Mouse (Mus musculus) cerebral cortex, adult 2 months (tissue): ENCODE data around the gene Rbck1.

Experiments used
- WGBS: fragments of 180-500 bp; shearing (Covaris S2); methylation state at CpG from one replicate; pipeline ENCODE4 v1.1.7; 2018; 5-methylcytosine and 5-hydroxymethylcytosine counted together

The Rbck1 gene

GRCm38 (mm10) chr2:152344361-152344760, 11.9 kb upstream of the Rbck1 start:
- WGBS = 11% methylated on average over 10 of the region's 10 CpGs

GRCm38 (mm10) chr2:152343329-152344213, 11.1 kb upstream of the Rbck1 start, which contains the start of gene Trib3:
TSS of gene Trib3 (minus strand) at chr2:152344032.
- WGBS = 1% methylated on average over 52 of the region's 52 CpGs

- WGBS = 92% methylated on average over 22 of the region's 22 CpGs
Observed at GRCm38 (mm10) chr2:152339631-152340179, 7.3 kb upstream of the Rbck1 start.

GRCm38 (mm10) chr2:152338319-152338718, 5.9 kb upstream of the Rbck1 start:
- WGBS = 92% methylated on average over 13 of the region's 13 CpGs

GRCm38 (mm10) chr2:152337591-152338212, 5.2 kb upstream of the Rbck1 start:
- WGBS = 92% methylated on average over 11 of the region's 11 CpGs

- WGBS = 86% methylated on average over 1 of the region's 1 CpGs
Observed at GRCm38 (mm10) chr2:152336856-152337255, 4.4 kb upstream of the Rbck1 start.

GRCm38 (mm10) chr2:152335289-152335820, 2.9 kb upstream of the Rbck1 start:
- 59% methylated on average over 11 of the region's 11 CpGs for WGBS

- 82% methylated on average over 4 of the region's 4 CpGs for WGBS
Observed at GRCm38 (mm10) chr2:152333345-152334006, 1.0 kb upstream of the Rbck1 start.

- 62% methylated on average over 7 of the region's 7 CpGs for WGBS
Observed at GRCm38 (mm10) chr2:152330858-152331423, 1.5 kb downstream of the Rbck1 start.

GRCm38 (mm10) chr2:152327980-152328379, 4.5 kb downstream of the Rbck1 start:
- 78% methylated on average over 5 of the region's 5 CpGs for WGBS

GRCm38 (mm10) chr2:152326654-152327053, 5.8 kb downstream of the Rbck1 start:
- WGBS = 89% methylated on average over 8 of the region's 8 CpGs

- 77% methylated on average over 13 of the region's 13 CpGs for WGBS
Observed at GRCm38 (mm10) chr2:152326157-152326556, 6.3 kb downstream of the Rbck1 start.

GRCm38 (mm10) chr2:152324842-152325241, 7.6 kb downstream of the Rbck1 start:
- WGBS = 90% methylated on average over 3 of the region's 3 CpGs

GRCm38 (mm10) chr2:152323971-152324370, 8.5 kb downstream of the Rbck1 start:
- WGBS = 93% methylated on average over 14 of the region's 14 CpGs

- 88% methylated on average over 6 of the region's 6 CpGs for WGBS
Observed at GRCm38 (mm10) chr2:152322198-152322597, 10.3 kb downstream of the Rbck1 start.

- 82% methylated on average over 5 of the region's 5 CpGs for WGBS
Observed at GRCm38 (mm10) chr2:152321558-152321957, 10.9 kb downstream of the Rbck1 start.

- 70% methylated on average over 6 of the region's 6 CpGs for WGBS
Observed at GRCm38 (mm10) chr2:152317054-152317453, 15.4 kb downstream of the Rbck1 start.

- WGBS = 86% methylated on average over 6 of the region's 6 CpGs
Observed at GRCm38 (mm10) chr2:152313926-152314325, 18.5 kb downstream of the Rbck1 start.

GRCm38 (mm10) chr2:152312996-152313395, 19.5 kb downstream of the Rbck1 start:
- WGBS = 46% methylated on average over 7 of the region's 7 CpGs

GRCm38 (mm10) chr2:152307186-152307585, 25.3 kb downstream of the Rbck1 start:
- 88% methylated on average over 3 of the region's 3 CpGs for WGBS

- WGBS = 97% methylated on average over 6 of the region's 6 CpGs
Observed at GRCm38 (mm10) chr2:152305480-152305879, 27.0 kb downstream of the Rbck1 start.
